Mouse (Mus musculus) layer of hippocampus, adult 8-10 months (tissue): ENCODE data around the gene Cep57l1. TPM values are rescaled to one million over a fixed set of nuclear protein-coding genes. Genes with fewer than 3 reads are reported as not detected.
"Not testable (repeated sequence)": the region's sequence is repeated elsewhere in the genome, so short reads cannot be mapped to it uniquely, and the experiment has no call there.

ENCODE experiments used
- DNase-seq, 2 experiments: peaks; one replicate each; pipeline ENCODE4 v3.0.0; 2022; ENCODE audit warnings: low spot score in 2 of 2
- total RNA-seq, 4 experiments: library from RNA; stranded (reverse); gene quantifications; 2 replicates each; pipeline ENCODE4 v1.2.4; 2022

The Cep57l1 gene
- total RNA-seq, result 10 to 100 TPM in 1 of 4 experiments, 1 to 10 TPM in 3; 6.3 to 11.6 (median 9.2) TPM

- DNase-seq, result peak; percentile 82 to 92
These were observed at the start of gene Cep57l1, which contains the start of gene Sesn1 for GRCm38 (mm10) chr10:41809771-41810563. Gene Cep57l1 (minus strand): TSS chr10:41809871. Gene Sesn1 (plus strand): TSS chr10:41809935.

- no peak for DNase-seq
These were observed 39.0 kb upstream of the Cep57l1 start for GRCm38 (mm10) chr10:41848721-41849120.

GRCm38 (mm10) chr10:41847737-41848136 lies 38.1 kb upstream of the Cep57l1 start:
- DNase-seq, result no peak

GRCm38 (mm10) chr10:41838911-41839310 lies 29.2 kb upstream of the Cep57l1 start:
- no peak for DNase-seq

- no peak for DNase-seq
These were observed 24.5 kb upstream of the Cep57l1 start for GRCm38 (mm10) chr10:41834131-41834530.

GRCm38 (mm10) chr10:41832191-41832590 lies 22.5 kb upstream of the Cep57l1 start:
- no peak for DNase-seq

GRCm38 (mm10) chr10:41830851-41831522 lies 21.3 kb upstream of the Cep57l1 start:
- DNase-seq, result peak; percentile 37 to 72

GRCm38 (mm10) chr10:41830445-41830844 lies 20.8 kb upstream of the Cep57l1 start:
- DNase-seq, result no peak

GRCm38 (mm10) chr10:41829980-41830379 lies 20.3 kb upstream of the Cep57l1 start:
- no peak for DNase-seq

GRCm38 (mm10) chr10:41829191-41829590 lies 19.5 kb upstream of the Cep57l1 start:
- no peak for DNase-seq

- no peak for DNase-seq
These were observed 18.1 kb upstream of the Cep57l1 start for GRCm38 (mm10) chr10:41827784-41828183.

- DNase-seq, result no peak
These were observed 16.9 kb upstream of the Cep57l1 start for GRCm38 (mm10) chr10:41826526-41827116.

- DNase-seq, result no peak
These were observed 16.3 kb upstream of the Cep57l1 start for GRCm38 (mm10) chr10:41825996-41826395.

- no peak for DNase-seq
These were observed 15.4 kb upstream of the Cep57l1 start for GRCm38 (mm10) chr10:41825041-41825440.

- no peak for DNase-seq
These were observed 14.2 kb upstream of the Cep57l1 start for GRCm38 (mm10) chr10:41823916-41824315.

GRCm38 (mm10) chr10:41823282-41823675 lies 13.6 kb upstream of the Cep57l1 start:
- not testable (repeated sequence) for DNase-seq

GRCm38 (mm10) chr10:41822573-41823281 lies 13.1 kb upstream of the Cep57l1 start:
- DNase-seq, result no peak

GRCm38 (mm10) chr10:41821171-41821570 lies 11.5 kb upstream of the Cep57l1 start:
- no peak for DNase-seq

- no peak for DNase-seq
These were observed 10.7 kb upstream of the Cep57l1 start for GRCm38 (mm10) chr10:41820401-41820800.

GRCm38 (mm10) chr10:41819307-41819706 lies 9.6 kb upstream of the Cep57l1 start:
- DNase-seq, result no peak

GRCm38 (mm10) chr10:41818733-41819070 lies 9.0 kb upstream of the Cep57l1 start:
- DNase-seq, result not testable (repeated sequence)
